Mouse (Mus musculus) intestine, postnatal 0 days (tissue): ENCODE data around the gene Lzts3. TPM values are rescaled to one million over a fixed set of nuclear protein-coding genes. Genes with fewer than 3 reads are reported as not detected.

Experiments
- ATAC-seq: fragments of 200-750 bp; cut with Nextera tagmentation; 2 replicates; pipeline ENCODE4 v1.8.0; 2017; ENCODE audit warnings: mild to moderate bottlenecking, moderate TSS enrichment, moderate library complexity
- H3K27ac ChIP-seq: fragments of 300-500 bp; sonication (generic); 2 replicates; pipeline ENCODE4 v1.5.1; 2014; ENCODE audit warnings: mild to moderate bottlenecking, low read depth, low read length, moderate library complexity
- H3K27me3 ChIP-seq: fragments of 300-500 bp; sonication (generic); replicated peaks from 2 replicates; pipeline ENCODE4 v1.6.1; 2014; ENCODE audit warnings: low read length, mixed read lengths; ENCODE audit not compliant: control insufficient read depth, insufficient read depth
- H3K36me3 ChIP-seq: fragments of 300-500 bp; sonication (generic); 2 replicates; pipeline ENCODE4 v1.6.1; 2014; ENCODE audit warnings: mild to moderate bottlenecking, moderate library complexity; ENCODE audit not compliant: control insufficient read depth, insufficient read depth
- H3K4me1 ChIP-seq: fragments of 300-500 bp; sonication (generic); replicated peaks from 2 replicates; pipeline ENCODE4 v1.6.1; 2014; ENCODE audit warnings: antibody characterized with exemption, low read length, mixed read lengths; ENCODE audit not compliant: control insufficient read depth, insufficient read depth
- H3K4me2 ChIP-seq: fragments of 300-500 bp; sonication (generic); replicated peaks from 2 replicates; pipeline ENCODE4 v1.6.1; 2014; ENCODE audit warnings: low read depth, mild to moderate bottlenecking, moderate library complexity
- H3K4me3 ChIP-seq: fragments of 300-500 bp; sonication (generic); 2 replicates; pipeline ENCODE4 v1.5.1; 2014; ENCODE audit warnings: low read depth, low read length
- H3K9ac ChIP-seq: fragments of 300-500 bp; sonication (generic); 2 replicates; pipeline ENCODE4 v1.6.1; 2014; ENCODE audit warnings: mild to moderate bottlenecking, low read depth, low read length
- H3K9me3 ChIP-seq: fragments of 300-500 bp; sonication (generic); 2 replicates; pipeline ENCODE4 v1.6.1; 2016; ENCODE audit warnings: mixed run types; ENCODE audit not compliant: control insufficient read depth
- CTCF ChIP-seq: sonication (generic); IDR thresholded peaks from 2 replicates; pipeline ENCODE4 v1.5.1; 2016; ENCODE audit warnings: low read depth, mild to moderate bottlenecking, control low read depth, antibody characterized with exemption, moderate library complexity
- WGBS: fragments of 180-500 bp; shearing (Covaris S2); extraction: QIAGEN DNeasy Blood & Tissue Kit; methylation state at CpG from one replicate; pipeline ENCODE4 v1.1.7; 2014; 5-methylcytosine and 5-hydroxymethylcytosine counted together
- polyA plus RNA-seq: library from polyadenylated mRNA; unstranded; fragments of >200 nt; fragmentation: Nextera tagmentation; extraction: Ambion mirVana; gene quantifications from 2 replicates; pipeline ENCODE4 v1.2.1, GENCODE M21; 2015

The Lzts3 gene
- polyA plus RNA-seq, 1 experiment from 2014 or later: 9.7 TPM

- no peak for TF ChIP-seq CTCF
- Histone ChIP-seq H3K27ac (no peak overlapping the region), H3K4me3 (no peak overlapping the region), H3K4me1 (no peaks in the 10 kb centered on the region), H3K4me2 (no peak overlapping the region), H3K9me3 (no peaks in the 10 kb centered on the region), H3K27me3 (no peaks in the 10 kb centered on the region), H3K36me3 (peaks cover 22% of the 10 kb centered on the region), H3K9ac (no peak overlapping the region)
- ATAC-seq: no peak
- 93% methylated on average over 2 of the region's 2 CpGs for WGBS
Observed at GRCm38 (mm10) chr2:130591016-130591415, 51.6 kb downstream of the Lzts3 start.

- Histone ChIP-seq H3K9ac (no peak overlapping the region), H3K4me2 (no peak overlapping the region), H3K36me3 (peaks cover 21% of the 10 kb centered on the region), H3K27me3 (no peaks in the 10 kb centered on the region), H3K27ac (no peak overlapping the region), H3K4me3 (no peak overlapping the region), H3K9me3 (no peaks in the 10 kb centered on the region), H3K4me1 (no peaks in the 10 kb centered on the region)
- ATAC-seq: no peak
- no peak for TF ChIP-seq CTCF
- WGBS: 78% methylated on average over 2 of the region's 2 CpGs
Observed at GRCm38 (mm10) chr2:130589761-130590160, 52.8 kb downstream of the Lzts3 start.

- Histone ChIP-seq H3K36me3 (peaks cover 21% of the 10 kb centered on the region), H3K9me3 (no peaks in the 10 kb centered on the region), H3K4me1 (no peaks in the 10 kb centered on the region), H3K27me3 (no peaks in the 10 kb centered on the region), H3K27ac (no peak overlapping the region), H3K4me2 (no peak overlapping the region), H3K4me3 (no peak overlapping the region), H3K9ac (no peak overlapping the region)
- ATAC-seq: no peak
- 67% methylated on average over 4 of the region's 4 CpGs for WGBS
- TF ChIP-seq CTCF: no peak
Observed at GRCm38 (mm10) chr2:130589157-130589556, 53.4 kb downstream of the Lzts3 start.

GRCm38 (mm10) chr2:130588373-130588772 lies 54.2 kb downstream of the Lzts3 start:
- Histone ChIP-seq H3K9ac (no peak overlapping the region), H3K4me3 (no peak overlapping the region), H3K9me3 (no peaks in the 10 kb centered on the region), H3K4me1 (no peaks in the 10 kb centered on the region), H3K27ac (no peak overlapping the region), H3K4me2 (no peak overlapping the region), H3K36me3 (peaks cover 21% of the 10 kb centered on the region), H3K27me3 (no peaks in the 10 kb centered on the region)
- TF ChIP-seq CTCF: no peak
- ATAC-seq: no peak
- 80% methylated on average over 2 of the region's 2 CpGs for WGBS

GRCm38 (mm10) chr2:130586016-130586415 lies 56.6 kb downstream of the Lzts3 start:
- no peak for ATAC-seq
- TF ChIP-seq CTCF: no peak
- H3K4me3 ChIP-seq: no peak overlapping the region
- no peaks in the 10 kb centered on the region for H3K9me3 ChIP-seq
- no peak overlapping the region for H3K27ac ChIP-seq
- H3K4me1 ChIP-seq: no peaks in the 10 kb centered on the region
- no peak overlapping the region for H3K4me2 ChIP-seq
- H3K9ac ChIP-seq: no peak overlapping the region
- H3K27me3 ChIP-seq: peaks cover 21% of the 10 kb centered on the region
- H3K36me3 ChIP-seq: peaks cover 9% of the 10 kb centered on the region
- WGBS: 82% methylated on average over 6 of the region's 6 CpGs

GRCm38 (mm10) chr2:130583902-130584560 lies 58.6 kb downstream of the Lzts3 start:
- Histone ChIP-seq H3K9me3 (no peaks in the 10 kb centered on the region), H3K4me3 (no peak overlapping the region), H3K9ac (no peak overlapping the region), H3K27me3 (peaks cover 41% of the 10 kb centered on the region), H3K27ac (no peak overlapping the region), H3K4me2 (no peak overlapping the region), H3K36me3 (no peaks in the 10 kb centered on the region), H3K4me1 (no peaks in the 10 kb centered on the region; the same call in 1 of the 2 replicates)
- ATAC-seq: no peak
- no peak for TF ChIP-seq CTCF
- WGBS: 76% methylated on average over 10 of the region's 10 CpGs

Other genes with a start within 250 kb of the Lzts3 start
- 5.2 and 7.8 TPM in 2 replicates for gene Cpxm1, start 245.2 kb downstream of the Lzts3 start, polyA plus RNA-seq
- not detected in 2 replicates for gene Gm28372, start 237.6 kb downstream of the Lzts3 start, polyA plus RNA-seq
- gene 1700020A23Rik, start 237.5 kb downstream of the Lzts3 start, polyA plus RNA-seq: not detected in 2 replicates
- gene Tmem239, start 236.3 kb downstream of the Lzts3 start, polyA plus RNA-seq: not detected in 2 replicates
- 35.2 and 39.6 TPM in 2 replicates for gene Vps16, start 218.5 kb downstream of the Lzts3 start, polyA plus RNA-seq
- 5.3 and 6.1 TPM in 2 replicates for gene Pced1a, start 218.1 kb downstream of the Lzts3 start, polyA plus RNA-seq
- 27.4 and 28.2 TPM in 2 replicates for gene Ptpra, start 192.5 kb downstream of the Lzts3 start, polyA plus RNA-seq
- gene Mrps26, start 79.1 kb downstream of the Lzts3 start, polyA plus RNA-seq: 68.0 and 70.6 TPM in 2 replicates
- gene Oxt, start 66.6 kb downstream of the Lzts3 start, polyA plus RNA-seq: not detected in 2 replicates
- gene Avp, start 60.2 kb downstream of the Lzts3 start, polyA plus RNA-seq: not detected in 2 replicates
- 6.4 and 6.8 TPM in 2 replicates for gene Fastkd5, start 12.8 kb downstream of the Lzts3 start, polyA plus RNA-seq
- gene Ubox5, start 12.8 kb downstream of the Lzts3 start, polyA plus RNA-seq: 4.2 and 4.5 TPM in 2 replicates
- gene Ddrgk1, start 21.9 kb upstream of the Lzts3 start, polyA plus RNA-seq: 118 and 120 TPM in 2 replicates
- gene Itpa, start 24.8 kb upstream of the Lzts3 start, polyA plus RNA-seq: 59.1 and 60.8 TPM in 2 replicates
- 0.14 TPM in 1 of 2 replicates, not detected in the other for gene Slc4a11, start 54.7 kb upstream of the Lzts3 start, polyA plus RNA-seq